Mouse (Mus musculus) R1 (cell line): ENCODE measurements around the gene Got2.
"Not testable (repeated sequence)": the region's sequence is repeated elsewhere in the genome, so short reads cannot be mapped to it uniquely, and the experiment has no call there.

ENCODE experiments used
- DNase-seq: peaks from one replicate; pipeline ENCODE4 v3.0.0-alpha.2; 2018; ENCODE audit warnings: low read depth, low spot score

Got2 gene

GRCm38 (mm10) chr8:95871690-95872089, 16.7 kb downstream of the Got2 start:
- no peak for DNase-seq

DNA sequence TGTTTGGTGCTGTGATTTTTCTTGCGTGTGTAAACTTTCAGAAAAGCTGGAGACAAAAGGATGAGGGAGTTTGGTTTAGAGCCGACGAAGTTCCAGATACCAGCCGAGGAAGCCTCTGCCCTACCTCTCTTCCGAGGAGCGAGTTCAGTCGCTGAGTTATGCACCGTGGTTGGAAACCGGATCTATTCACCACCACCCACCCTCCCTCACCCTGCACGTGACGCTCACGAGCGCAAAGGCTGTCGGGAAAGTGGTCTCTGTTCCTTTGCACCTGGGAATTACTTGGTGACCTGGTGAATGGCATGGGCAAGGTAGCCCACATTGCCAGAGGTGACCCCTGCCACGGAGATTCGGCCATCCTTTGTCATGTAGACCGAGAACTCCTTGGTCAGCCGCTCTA, 23.5 kb downstream of the Got2 start:
- peak; percentile 45 for DNase-seq

GRCm38 (mm10) chr8:95863761-95864440, 24.4 kb downstream of the Got2 start:
- DNase-seq = not testable (repeated sequence)

- DNase-seq = no peak
These were observed 34.2 kb downstream of the Got2 start for GRCm38 (mm10) chr8:95854174-95854573.

DNA sequence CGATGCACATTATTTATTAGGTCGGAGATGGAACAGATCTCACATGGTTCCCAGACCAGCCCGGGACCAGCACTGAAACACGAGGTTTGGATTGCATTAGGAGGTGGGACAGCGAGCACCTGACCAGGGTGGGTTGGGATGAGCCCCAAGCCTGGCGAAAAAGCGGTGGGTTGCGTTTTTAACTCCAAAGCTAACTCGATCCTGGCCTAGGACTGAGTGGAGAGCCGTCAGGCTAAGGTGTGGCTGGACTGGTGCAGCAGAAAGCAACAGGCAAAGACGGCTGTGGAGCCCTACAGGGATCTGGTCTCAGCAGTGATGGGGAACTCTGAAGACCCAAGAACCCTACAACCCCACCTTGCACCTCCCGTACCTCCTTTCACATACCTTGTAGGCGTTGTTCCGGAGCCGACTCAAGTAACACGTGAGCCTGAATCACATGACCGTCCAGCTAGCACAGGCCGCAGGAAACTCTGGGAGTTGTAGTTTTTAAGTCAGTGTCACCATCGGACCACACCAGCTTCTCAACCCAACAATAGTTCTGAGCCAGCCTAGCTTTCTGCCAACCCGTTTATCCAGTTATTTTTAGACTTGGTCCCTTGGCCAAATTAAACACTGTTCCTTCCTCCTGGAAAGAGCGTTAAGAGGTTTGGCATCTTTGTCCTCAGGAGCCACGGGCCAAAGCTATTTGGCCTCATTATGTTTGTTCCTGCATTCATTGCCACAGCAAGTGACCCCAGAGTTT, 35.1 kb downstream of the Got2 start, which contains the start of gene Slc38a7:
Gene Slc38a7 (minus strand): TSS at position 438 of the 742 bp plus-strand sequence.
- DNase-seq = peak; percentile 97

- DNase-seq = no peak
These were observed 36.1 kb downstream of the Got2 start for GRCm38 (mm10) chr8:95852290-95852689.

DNA sequence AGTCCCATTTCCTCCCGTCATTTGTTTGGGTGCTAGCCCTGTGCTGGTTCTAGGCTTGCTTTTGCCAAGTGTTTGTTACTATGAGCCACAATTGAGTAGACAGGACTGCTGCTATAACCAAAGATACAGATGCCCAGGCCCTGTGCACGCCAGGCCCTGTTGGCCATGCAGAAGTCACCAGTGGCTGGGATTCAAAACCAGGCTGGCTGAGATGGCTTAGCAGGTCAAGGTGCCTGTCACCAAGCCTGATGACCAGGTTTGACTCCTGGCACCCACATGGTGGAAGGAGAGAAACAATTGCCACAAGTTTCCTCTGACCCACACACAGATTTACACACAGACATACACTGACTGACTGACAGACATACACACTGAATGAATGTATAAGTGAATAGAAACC, 38.0 kb downstream of the Got2 start:
- DNase-seq = no peak

- DNase-seq = peak; percentile 39
These were observed 39.4 kb downstream of the Got2 start for GRCm38 (mm10) chr8:95848734-95849464.

DNA sequence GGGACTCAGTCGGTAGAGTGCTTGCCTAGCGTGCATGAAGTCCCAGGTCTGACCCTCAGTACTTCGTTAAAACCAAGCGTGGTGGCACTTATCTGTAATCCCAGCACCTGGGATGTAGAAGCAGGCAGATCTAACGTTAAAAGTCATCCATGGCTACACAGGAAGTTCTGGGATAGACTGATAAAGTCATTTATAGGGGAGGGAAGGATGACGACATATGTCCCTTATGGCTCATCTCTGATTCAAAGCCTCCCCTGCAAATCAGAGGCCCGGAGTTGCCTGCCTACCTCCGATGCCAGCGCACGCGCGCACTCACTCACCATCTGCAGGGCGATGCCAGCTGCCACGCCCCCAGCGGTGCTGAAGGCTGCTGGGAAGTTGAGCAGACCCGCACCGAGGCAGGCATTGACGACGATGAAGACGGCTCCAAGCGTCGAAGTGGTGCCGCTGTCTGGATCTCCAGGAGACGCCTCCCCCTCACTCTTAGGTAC, 40.2 kb downstream of the Got2 start:
- DNase-seq = peak; percentile 48

DNA sequence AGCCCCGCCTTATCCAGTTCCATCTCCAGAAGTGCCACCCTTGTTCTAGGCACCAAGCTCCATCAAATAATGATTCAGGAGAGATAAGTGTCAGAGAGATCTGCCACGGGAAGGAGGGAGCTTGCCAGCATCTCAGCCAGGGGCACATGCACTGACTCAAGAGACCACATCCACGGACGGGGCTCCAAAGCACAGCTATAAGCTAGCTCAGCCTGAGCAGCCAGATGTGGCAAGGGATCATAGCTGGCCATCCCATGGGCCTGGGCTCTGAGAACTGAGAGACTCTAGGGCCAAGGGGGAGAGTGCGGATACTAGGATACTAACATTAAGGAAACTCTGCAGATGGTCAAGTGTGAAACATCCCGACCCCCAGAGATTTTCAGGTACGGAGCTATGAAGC, 43.3 kb downstream of the Got2 start:
- no peak for DNase-seq

- no peak for DNase-seq
These were observed 44.4 kb downstream of the Got2 start for GRCm38 (mm10) chr8:95843968-95844367.

DNA sequence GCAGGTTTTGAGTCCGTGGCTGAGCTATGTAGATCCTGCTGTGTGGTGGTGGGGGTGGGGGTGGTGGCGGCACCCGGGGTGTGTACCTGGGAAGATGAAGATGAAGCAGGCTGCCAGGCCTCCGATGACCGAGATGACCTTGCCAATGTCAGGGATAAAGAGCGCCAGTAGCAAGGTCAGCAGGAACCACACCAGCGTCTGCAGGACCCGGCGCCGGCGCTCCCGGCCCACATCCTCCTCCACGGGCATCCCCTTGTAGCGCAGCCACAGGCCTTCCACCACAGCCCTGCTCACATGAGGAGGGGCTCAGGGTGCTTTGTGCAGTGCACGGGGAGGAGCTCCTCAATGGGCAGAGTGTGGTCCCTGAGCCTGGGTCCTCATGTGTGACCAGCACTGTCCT, 46.9 kb downstream of the Got2 start:
- DNase-seq = no peak

DNA sequence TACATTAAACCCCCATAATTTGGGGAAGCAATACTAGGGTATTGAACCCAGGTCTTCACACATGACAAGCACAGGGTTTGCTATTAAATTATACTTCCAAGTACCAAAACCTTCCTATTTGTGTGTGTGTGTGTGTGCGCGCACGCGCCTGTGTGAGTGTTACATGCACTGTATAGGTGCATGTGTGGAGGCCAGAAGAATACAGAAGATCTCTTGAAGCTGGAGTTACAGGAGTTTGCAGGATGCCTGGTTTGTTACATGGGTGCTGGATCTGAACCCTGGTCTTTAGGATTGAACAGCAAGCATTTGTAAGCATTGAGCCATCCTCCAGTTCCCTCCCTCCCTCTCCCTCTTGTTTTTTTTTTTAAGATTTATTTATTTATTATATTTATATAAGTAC, 49.1 kb downstream of the Got2 start:
- DNase-seq = no peak

GRCm38 (mm10) chr8:95837266-95837665, 51.1 kb downstream of the Got2 start:
- no peak for DNase-seq

- DNase-seq = no peak
These were observed 52.5 kb downstream of the Got2 start for GRCm38 (mm10) chr8:95835891-95836290.

DNA sequence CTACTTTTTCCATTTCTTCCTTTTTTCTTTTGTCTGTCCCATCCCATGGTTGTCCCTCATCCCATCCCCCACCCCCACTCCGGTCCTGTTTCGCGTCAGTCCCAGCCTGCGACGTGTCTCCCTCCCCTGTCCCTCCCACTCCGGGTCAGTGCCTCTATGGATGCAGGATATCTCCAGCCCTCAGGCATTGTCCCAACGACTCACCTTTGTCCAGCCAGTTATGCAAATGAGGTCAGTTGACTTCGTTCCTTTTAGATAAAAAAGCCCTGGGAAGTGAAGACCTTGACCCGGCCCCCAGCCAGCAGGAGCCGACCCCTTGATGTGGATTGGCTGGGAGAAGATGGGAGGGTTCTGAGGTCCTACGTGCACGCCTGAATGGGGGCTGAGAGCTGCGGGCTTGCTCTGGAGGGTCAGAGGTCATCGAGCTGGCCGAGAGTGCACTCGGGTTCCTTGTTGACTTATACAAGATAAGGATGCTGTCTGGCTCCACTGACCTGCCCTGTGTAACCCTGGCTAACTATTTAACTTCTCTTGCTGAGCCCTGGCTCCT, 54.8 kb downstream of the Got2 start:
- peak; percentile 96 for DNase-seq

- peak; percentile 91 for DNase-seq
These were observed 55.5 kb downstream of the Got2 start for GRCm38 (mm10) chr8:95832603-95833434.

GRCm38 (mm10) chr8:95830144-95830543, 58.2 kb downstream of the Got2 start:
- peak; percentile 37 for DNase-seq

GRCm38 (mm10) chr8:95825162-95825561, 63.2 kb downstream of the Got2 start, which contains the start of gene Sap18b:
TSS of gene Sap18b (plus strand) at chr8:95825346.
- DNase-seq = peak; percentile 49

GRCm38 (mm10) chr8:95822699-95823098, 65.6 kb downstream of the Got2 start:
- no peak for DNase-seq

DNA sequence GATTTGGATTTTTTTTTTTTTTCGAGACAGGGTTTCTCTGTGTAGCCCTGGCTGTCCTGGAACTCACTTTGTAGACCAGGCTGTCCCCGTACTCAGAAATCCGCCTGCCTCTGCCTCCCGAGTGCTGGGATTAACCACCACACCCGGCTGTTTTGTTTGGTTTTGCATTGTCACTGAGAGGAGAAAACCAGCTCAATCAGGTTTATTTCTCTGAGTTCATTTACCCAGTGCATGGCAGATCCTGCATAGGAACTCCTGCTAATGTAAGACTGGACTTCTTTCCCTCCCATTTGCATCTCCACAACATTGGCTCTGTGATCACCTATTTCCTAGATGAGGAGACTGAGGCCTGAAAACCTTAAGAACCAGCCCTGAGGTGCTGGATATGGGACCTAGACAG, 66.3 kb downstream of the Got2 start:
- DNase-seq = peak; percentile 61
